Mouse (Mus musculus) adrenal gland, postnatal 14 days (tissue): Measurements from ENCODE around the gene Id4. TPM values are rescaled to one million over a fixed set of nuclear protein-coding genes. Genes with fewer than 3 reads are reported as not detected.
A peak's percentile ranks its signal among the peaks of the same experiment; 100 is the strongest.

Experiments used
- DNase-seq: peaks from one replicate; pipeline ENCODE4 v3.0.0; 2021; ENCODE audit warnings: mixed read lengths
- long read RNA-seq, 2 experiments: library from polyadenylated mRNA; stranded (forward); transcript quantifications; one replicate each; pipeline ENCODE4 v2.0.0; 2021
- total RNA-seq: library from RNA; stranded (reverse); gene quantifications from 2 replicates; pipeline ENCODE4 v1.2.3, GENCODE M21; 2021

Id4 gene
- 3.4 and 4.4 TPM in 2 replicates for total RNA-seq
- long read RNA-seq, experiment 1, transcript Id4-201 (3 exons, 3,849 nt), result major isoform, 12 of 15 reads
- long read RNA-seq, experiment 1, partial matches to known transcripts, result 0 of 15 reads
- long read RNA-seq, experiment 1, other reads (novel, unspliced or antisense), result 3 of 15 reads
- long read RNA-seq, experiment 2, transcript Id4-201 (3 exons, 3,849 nt), result major isoform, 11 of 12 reads
- long read RNA-seq, experiment 2, partial matches to known transcripts, result 0 of 12 reads
- long read RNA-seq, experiment 2, other reads (novel, unspliced or antisense), result 1 of 12 reads

- DNase-seq, result peak; percentile 96
Measured at GRCm38 (mm10) chr13:48260690-48261278, at the start of gene Id4. TSS of gene Id4 (plus strand) at chr13:48261228.

GRCm38 (mm10) chr13:48227136-48227535 is 33.9 kb upstream of the Id4 start:
- peak; percentile 18 for DNase-seq

DNA sequence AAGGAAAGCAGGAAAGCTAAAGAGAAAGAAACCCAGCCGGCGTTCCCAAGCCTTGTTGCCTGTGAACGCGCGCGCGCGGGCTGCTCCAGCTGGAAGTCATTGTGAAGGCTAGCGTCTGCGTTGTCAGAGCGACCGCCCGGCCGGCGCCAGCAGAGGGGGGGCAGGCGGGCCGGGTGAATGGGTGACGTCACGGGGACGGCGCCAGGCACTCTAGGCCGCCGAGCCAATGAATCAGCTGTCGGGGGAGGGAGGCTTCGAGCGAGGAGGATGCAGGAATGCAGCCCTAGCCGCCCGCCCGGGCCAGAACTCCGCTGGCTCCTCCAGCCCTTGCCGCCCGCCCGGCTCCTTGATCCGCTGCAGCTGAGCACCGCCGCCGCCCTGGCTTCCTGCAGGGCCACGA is 33.3 kb upstream of the Id4 start:
- DNase-seq, result peak; percentile 98

GRCm38 (mm10) chr13:48228114-48228513 is 32.9 kb upstream of the Id4 start:
- no peak for DNase-seq

DNA sequence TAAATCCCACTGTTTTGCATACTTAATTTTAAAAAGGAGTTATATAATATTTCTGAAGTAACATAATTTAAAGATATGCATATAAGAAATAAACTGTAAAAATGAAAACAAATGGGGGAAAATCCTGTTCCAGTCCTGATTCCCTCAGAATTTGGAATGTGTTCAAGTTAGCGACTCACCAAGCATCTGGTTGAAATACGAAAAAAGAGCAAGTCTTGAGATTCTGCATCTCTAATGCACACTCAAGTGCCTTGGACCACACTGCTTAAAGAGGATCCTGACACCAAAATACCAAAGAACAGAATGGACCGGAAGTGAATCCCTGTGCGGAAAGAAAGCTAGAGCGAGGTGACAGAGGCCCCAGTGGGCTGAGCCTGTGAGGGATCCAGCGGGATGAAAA is 30.0 kb upstream of the Id4 start:
- no peak for DNase-seq

DNA sequence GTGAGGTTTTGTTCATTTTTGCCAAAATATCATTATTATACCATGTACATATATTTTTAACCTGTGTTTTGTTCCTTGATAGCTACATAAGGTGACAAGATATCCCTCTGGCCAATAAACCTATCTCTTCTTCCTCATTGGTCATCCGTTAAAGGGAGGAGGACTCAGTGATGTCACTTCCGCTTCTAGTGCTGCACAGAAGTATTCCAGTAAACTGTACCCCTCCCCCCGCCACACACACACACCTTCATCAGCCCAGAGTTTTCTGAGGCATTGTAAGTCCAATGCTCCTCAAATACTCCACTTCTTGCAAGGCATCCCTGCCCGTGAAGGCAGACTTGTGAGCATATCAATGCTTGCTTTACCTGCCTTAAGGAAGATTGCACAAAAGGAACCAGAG is 24.6 kb upstream of the Id4 start:
- DNase-seq, result no peak

DNA sequence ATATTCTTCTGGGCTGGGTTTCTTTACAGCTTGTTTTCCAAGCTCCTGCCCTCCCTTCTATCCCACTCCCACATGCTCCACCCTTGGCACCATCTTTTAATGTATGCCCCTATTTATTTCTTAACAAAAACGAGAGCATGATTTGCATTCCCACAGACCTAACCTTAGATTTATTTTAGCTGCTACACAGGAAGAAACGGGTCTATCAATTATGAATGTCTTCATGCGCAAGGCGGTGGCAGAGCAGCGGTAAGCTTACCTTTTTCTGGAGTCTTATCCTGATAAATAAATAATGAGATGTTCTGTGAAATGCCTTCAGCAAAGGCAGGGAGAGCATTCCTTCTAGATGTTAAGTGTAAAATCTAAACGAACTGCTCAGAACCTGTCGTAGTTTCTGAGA is 24.2 kb upstream of the Id4 start:
- no peak for DNase-seq

DNA sequence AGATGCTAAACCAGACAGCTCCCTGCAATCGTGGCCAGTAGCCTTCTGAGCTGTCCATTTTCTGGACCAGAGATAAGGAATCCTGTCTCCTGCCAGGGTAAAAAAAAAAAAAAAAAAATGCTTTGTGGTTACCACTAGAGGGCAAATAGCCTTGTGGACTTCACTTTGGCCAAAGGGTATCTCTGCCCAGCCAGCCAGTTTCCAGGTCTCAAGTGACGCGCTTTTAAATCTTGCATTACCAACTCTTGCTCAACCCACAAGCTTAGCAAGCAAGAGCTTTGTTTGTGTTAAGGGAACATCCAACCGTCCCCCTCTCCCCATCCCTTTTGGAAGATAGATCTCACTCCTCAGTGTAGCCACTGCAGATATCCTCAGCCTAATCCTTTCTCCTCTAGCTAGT is 23.5 kb upstream of the Id4 start:
- peak; percentile 52 for DNase-seq

- DNase-seq, result no peak
Measured at GRCm38 (mm10) chr13:48245235-48246012, 15.6 kb upstream of the Id4 start.

DNA sequence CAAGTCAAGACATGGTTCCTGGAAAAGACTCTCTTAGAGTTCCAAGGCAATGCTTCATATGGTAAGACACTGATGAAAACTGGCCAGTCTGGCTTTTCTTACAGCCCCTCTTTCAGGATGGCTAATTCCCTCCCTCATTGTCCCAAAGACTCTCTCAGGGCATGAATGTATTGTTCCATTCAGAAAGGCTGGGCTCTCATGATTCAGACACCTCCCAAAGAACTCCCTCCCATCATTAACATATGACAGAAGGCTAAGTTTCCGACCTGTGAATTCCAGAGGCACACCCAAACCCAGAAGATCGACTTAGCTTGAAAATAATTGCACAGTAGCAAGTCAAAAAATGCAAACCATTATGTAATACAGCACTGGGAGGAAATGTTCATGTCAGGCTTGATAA is 8.5 kb upstream of the Id4 start:
- DNase-seq, result no peak

- DNase-seq, result no peak
Measured at GRCm38 (mm10) chr13:48255026-48255425, 6.0 kb upstream of the Id4 start.

DNA sequence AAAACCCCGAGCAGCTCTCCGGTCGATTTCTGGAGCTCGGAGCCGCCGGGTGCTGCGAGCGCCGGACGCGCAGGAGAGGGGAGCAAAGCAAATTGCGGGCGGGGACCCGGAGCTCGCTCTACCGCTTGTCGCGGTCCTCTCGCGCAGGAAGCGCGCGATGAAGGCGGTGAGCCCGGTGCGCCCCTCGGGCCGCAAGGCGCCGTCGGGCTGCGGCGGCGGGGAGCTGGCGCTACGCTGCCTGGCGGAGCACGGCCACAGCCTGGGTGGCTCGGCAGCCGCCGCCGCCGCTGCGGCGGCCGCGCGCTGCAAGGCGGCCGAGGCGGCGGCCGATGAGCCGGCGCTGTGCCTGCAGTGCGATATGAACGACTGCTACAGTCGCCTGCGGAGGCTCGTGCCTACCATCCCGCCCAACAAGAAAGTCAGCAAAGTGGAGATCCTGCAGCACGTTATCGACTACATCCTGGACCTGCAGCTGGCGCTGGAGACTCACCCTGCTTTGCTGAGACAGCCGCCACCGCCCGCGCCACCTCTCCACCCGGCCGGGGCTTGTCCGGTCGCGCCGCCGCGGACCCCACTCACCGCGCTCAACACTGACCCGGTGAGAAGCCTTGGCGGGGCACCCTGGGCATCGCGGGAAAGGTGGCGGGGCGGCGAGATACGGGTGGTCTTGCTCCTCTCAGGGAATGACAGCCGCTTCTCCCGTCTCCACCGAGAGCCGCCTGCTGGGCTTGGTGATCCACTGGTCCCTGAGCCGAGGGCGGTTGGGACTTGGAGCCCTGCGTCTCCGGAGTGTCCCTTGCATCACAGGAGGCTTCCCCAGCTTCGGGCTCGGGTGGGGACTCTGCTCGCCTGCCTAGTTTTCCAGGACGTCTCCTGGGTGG is 553 bp downstream of the Id4 start:
- peak; percentile 64 for DNase-seq

- DNase-seq, result peak; percentile 23
Measured at GRCm38 (mm10) chr13:48262451-48262969, 1.5 kb downstream of the Id4 start.

DNA sequence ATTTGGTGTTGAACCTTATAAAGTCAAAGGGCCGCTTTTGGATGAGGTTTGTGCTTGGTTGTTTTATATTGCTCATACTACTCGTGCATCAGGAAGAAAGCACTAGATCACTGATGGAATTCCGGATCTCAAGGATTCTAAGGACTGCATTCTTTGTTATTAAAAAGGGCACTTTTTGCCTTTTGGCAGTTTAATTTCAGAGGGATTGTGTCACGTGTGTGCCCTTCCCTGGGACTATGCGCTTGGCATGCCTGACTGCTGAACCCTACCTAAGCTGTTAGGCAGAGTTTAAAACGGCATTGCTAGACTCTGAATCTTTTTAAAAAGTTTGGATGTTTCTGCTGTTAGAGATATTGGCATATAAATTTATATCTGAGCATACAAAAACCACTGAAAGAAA is 4.0 kb downstream of the Id4 start:
- DNase-seq, result no peak

DNA sequence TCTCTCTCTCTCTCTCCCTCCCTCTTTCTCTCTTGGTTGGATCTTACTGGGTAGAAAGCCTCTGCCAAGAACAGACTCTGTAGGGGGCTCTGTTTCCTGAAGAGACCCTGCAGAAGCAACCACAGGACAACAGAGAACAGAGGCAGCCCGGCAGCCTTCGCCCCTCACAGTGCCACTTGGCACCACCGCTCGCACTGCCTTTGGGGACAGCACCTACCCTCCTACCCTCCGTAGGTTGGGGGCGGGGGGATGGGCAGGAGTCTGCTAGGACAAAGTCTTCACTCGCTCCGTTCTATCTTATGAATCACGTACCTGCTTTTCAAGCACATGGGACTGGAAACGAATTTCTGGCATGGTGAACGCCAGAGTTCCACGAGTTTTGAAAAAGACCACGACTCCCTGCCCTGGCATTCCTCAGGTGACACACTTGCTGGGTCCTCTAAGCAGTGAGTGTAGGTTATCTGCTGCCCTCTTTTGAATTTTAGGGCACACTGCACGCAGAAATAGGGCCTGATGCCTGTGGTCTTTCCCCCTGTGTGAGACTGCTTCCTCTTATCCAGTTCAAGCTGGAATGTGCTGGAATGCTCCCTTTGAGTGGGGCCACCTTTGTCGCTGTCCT is 12.5 kb downstream of the Id4 start:
- DNase-seq, result peak; percentile 50

- DNase-seq, result no peak
Measured at GRCm38 (mm10) chr13:48274107-48274506, 13.1 kb downstream of the Id4 start.

DNA sequence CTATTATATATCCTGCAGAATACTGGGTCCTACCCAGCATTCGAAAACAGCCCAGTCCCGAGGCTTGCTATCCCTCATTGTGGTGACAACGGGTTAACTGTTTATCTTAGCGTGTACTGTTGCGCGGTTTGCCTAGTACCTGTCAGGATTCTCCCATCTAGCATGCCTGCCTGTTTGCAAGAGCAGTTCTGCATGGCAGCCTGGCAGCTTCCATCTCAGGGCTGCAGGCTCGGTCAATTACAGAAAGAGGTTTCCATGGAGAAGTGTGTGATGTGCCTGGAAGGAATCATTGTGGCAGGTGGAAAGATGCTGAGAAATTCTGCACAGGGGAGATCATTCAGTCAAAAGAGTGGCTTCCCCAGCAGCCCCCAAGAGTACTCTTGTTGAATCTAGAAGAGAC is 16.0 kb downstream of the Id4 start:
- DNase-seq, result no peak

DNA sequence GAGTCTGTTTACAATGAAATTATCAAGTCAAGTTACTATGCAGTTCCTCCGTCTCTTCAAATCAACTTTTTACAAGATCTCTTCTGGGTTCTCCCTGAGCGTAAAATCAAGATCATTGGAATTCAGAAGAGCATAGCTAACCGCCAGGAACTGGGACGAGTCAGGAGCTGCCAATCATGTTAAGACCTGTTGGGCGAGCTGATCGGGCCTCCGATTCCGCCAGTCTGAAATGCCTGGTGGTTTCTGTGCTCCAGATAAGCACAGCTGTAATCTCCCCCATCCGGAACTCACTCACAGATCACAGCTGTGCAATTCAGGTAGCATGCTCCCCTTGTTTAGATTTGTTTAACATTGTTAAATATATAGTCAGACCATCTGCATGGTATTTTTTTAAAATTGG is 23.4 kb downstream of the Id4 start:
- no peak for DNase-seq

GRCm38 (mm10) chr13:48284918-48285693 is 24.1 kb downstream of the Id4 start:
- no peak for DNase-seq

GRCm38 (mm10) chr13:48290427-48290826 is 29.4 kb downstream of the Id4 start:
- DNase-seq, result no peak

GRCm38 (mm10) chr13:48314500-48314899 is 53.5 kb downstream of the Id4 start:
- DNase-seq, result peak; percentile 63
